Mouse (Mus musculus) large intestine, adult 2 months (tissue): ENCODE measurements at regions not wholly inside any gene's neighbourhood (a gene's known extent, or its start where the extent isn't known, plus 50 kb on each side); places are given as distances from the start of the nearest gene placed in this dataset.
"Not testable (repeated sequence)": the region's sequence is repeated elsewhere in the genome, so short reads cannot be mapped to it uniquely, and the experiment has no call there.

Source experiments
- DNase-seq: peaks from one replicate; pipeline ENCODE4 v3.0.0-alpha.2; 2012; ENCODE audit warnings: low read depth, low spot score
- WGBS: fragments of 180-500 bp; shearing (Covaris S2); methylation state at CpG from one replicate; pipeline ENCODE4 v1.1.7; 2018; 5-methylcytosine and 5-hydroxymethylcytosine counted together

GRCm38 (mm10) chr12:77092741-77093140 is 130.7 kb upstream of the Max start:
- DNase-seq, result no peak
- 22% methylated on average over 3 of the region's 3 CpGs for WGBS

GRCm38 (mm10) chr12:77092143-77092542 is 130.1 kb upstream of the Max start:
- 81% methylated on average over 2 of the region's 2 CpGs for WGBS

GRCm38 (mm10) chr12:77091700-77092099 is 129.7 kb upstream of the Max start:
- WGBS, result 94% methylated on average over 2 of the region's 2 CpGs
- DNase-seq, result no peak

More at GRCm38 (mm10) chr12:77092143-77092542, 130.1 kb upstream of the Max start:
- no peak for DNase-seq

- no peak for DNase-seq
- 94% methylated on average over 3 of the region's 3 CpGs for WGBS
Observed at GRCm38 (mm10) chr12:77090525-77090924, 128.5 kb upstream of the Max start.

GRCm38 (mm10) chr12:77089624-77090278 is 127.8 kb upstream of the Max start:
- no peak for DNase-seq
- WGBS, result 93% methylated on average over 6 of the region's 6 CpGs

- DNase-seq, result no peak
- 83% methylated on average over 2 of the region's 2 CpGs for WGBS
Observed at GRCm38 (mm10) chr12:77088452-77088851, 126.5 kb upstream of the Max start.

- WGBS, result 100% methylated on average over 1 of the region's 1 CpGs
Observed at GRCm38 (mm10) chr12:77086931-77087330, 124.9 kb upstream of the Max start.

GRCm38 (mm10) chr12:77085894-77086293 is 123.9 kb upstream of the Max start:
- 43% methylated on average over 5 of the region's 5 CpGs for WGBS
- DNase-seq, result no peak

More at GRCm38 (mm10) chr12:77086931-77087330, 124.9 kb upstream of the Max start:
- not testable (repeated sequence) for DNase-seq

- whole genome bisulfite sequencing, result 27% methylated on average over 7 of the region's 7 CpGs
- DNase-seq, result no peak
Observed at GRCm38 (mm10) chr12:77085244-77085643, 123.2 kb upstream of the Max start.

- WGBS, result 81% methylated on average over 5 of the region's 5 CpGs
- DNase-seq, result no peak
Observed at GRCm38 (mm10) chr12:77084744-77085143, 122.7 kb upstream of the Max start.

- no peak for DNase-seq
- WGBS, result 86% methylated on average over 1 of the region's 1 CpGs
Observed at GRCm38 (mm10) chr12:77084343-77084742, 122.3 kb upstream of the Max start.

- WGBS, result 67% methylated on average over 6 of the region's 6 CpGs
Observed at GRCm38 (mm10) chr12:77083760-77084159, 121.8 kb upstream of the Max start.

GRCm38 (mm10) chr12:77081774-77082173 is 119.8 kb upstream of the Max start:
- no peak for DNase-seq

More at GRCm38 (mm10) chr12:77083760-77084159, 121.8 kb upstream of the Max start:
- DNase-seq, result no peak

GRCm38 (mm10) chr12:77079481-77079880 is 117.5 kb upstream of the Max start:
- 77% methylated on average over 3 of the region's 3 CpGs for WGBS
- no peak for DNase-seq

More at GRCm38 (mm10) chr12:77081774-77082173, 119.8 kb upstream of the Max start:
- WGBS, result 89% methylated on average over 2 of the region's 2 CpGs

GRCm38 (mm10) chr12:77076678-77077077 is 114.7 kb upstream of the Max start:
- 98% methylated on average over 5 of the region's 5 CpGs for WGBS
- no peak for DNase-seq

GRCm38 (mm10) chr12:77074602-77075001 is 112.6 kb upstream of the Max start:
- WGBS, result 82% methylated on average over 2 of the region's 2 CpGs
- no peak for DNase-seq

GRCm38 (mm10) chr12:77071700-77072099 is 109.7 kb upstream of the Max start:
- 78% methylated on average over 1 of the region's 1 CpGs for WGBS
- DNase-seq, result no peak

- no peak for DNase-seq
Observed at GRCm38 (mm10) chr12:77067938-77068337, 105.9 kb upstream of the Max start.

GRCm38 (mm10) chr12:77067115-77067514 is 105.1 kb upstream of the Max start:
- 60% methylated on average over 5 of the region's 5 CpGs for WGBS

More at GRCm38 (mm10) chr12:77067938-77068337, 105.9 kb upstream of the Max start:
- whole genome bisulfite sequencing, result 87% methylated on average over 5 of the region's 5 CpGs

GRCm38 (mm10) chr12:77065645-77066512 is 103.9 kb upstream of the Max start:
- DNase-seq, result no peak
- 62% methylated on average over 6 of the region's 6 CpGs for WGBS

More at GRCm38 (mm10) chr12:77067115-77067514, 105.1 kb upstream of the Max start:
- no peak for DNase-seq

GRCm38 (mm10) chr12:77064048-77064447 is 102.0 kb upstream of the Max start:
- WGBS, result 62% methylated on average over 4 of the region's 4 CpGs
- no peak for DNase-seq
